Mouse (Mus musculus): Measurements from ENCODE around the gene Nxf7.
A peak's percentile ranks its signal among the peaks of the same experiment; 100 is the strongest.
"Not testable (repeated sequence)": the region's sequence is repeated elsewhere in the genome, so short reads cannot be mapped to it uniquely, and the experiment has no call there.

GRCm38 (mm10) chrX:135559665-135560064 is 38.9 kb downstream of the Nxf7 start:
- TF ChIP-seq CTCF (IDR thresholded peaks at IDR 0.05; ENCODE audit: low read depth, low read length), result 0 out of 2 replicates have a peak, but pooled peaks have one; percentile 11
- TF ChIP-seq POLR2A (IDR thresholded peaks at IDR 0.05; ENCODE audit: extremely low read depth, insufficient read depth, low read length), result not testable (repeated sequence)

Data from liver, adult 2 months (tissue).